Mouse (Mus musculus): Measurements from ENCODE around the gene Cped1. TPM values are rescaled to one million over a fixed set of nuclear protein-coding genes. Genes with fewer than 3 reads are reported as not detected.

Cped1 gene
- polyA plus RNA-seq, 2 experiments = 1.8 to 2.5 TPM

DNA sequence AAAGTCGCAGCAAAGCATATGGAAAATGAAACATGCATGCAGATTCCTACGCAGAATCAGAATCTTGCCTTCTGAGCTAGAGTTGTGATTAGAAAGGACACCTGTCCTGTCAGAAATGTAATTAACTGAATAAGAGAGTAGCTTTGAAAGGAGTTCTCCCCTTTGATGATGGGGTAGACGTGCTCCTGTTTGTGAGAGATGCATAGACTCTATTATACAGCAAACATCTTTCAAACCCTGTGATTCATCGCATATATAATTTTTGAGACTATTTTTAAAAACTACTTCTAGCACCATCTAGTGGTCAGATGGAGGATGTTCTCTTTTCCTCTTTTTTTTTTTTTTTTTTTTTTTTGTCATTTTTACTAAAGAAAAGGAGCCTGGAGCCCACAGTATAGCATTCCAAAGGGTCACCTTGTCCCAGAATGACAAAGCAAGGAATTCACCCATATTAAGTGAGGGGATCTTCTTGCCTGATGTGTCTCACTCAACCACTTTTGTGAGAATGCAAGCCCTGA is 85.7 kb downstream of the Cped1 start:
- 32% methylated on average over 4 of the region's 4 CpGs for WGBS (ENCODE audit: insufficient replicate concordance)
- Histone ChIP-seq H3K27me3 (ENCODE audit: control insufficient read depth, insufficient read depth, low read length) (no peaks in the 10 kb centered on the region), H3K36me3 (replicated peaks; ENCODE audit: control insufficient read depth, insufficient read depth, low read depth) (no peaks in the 10 kb centered on the region), H3K9me3 (ENCODE audit: control insufficient read depth, low read length) (no peaks in the 10 kb centered on the region), H3K4me1 (replicated peaks; ENCODE audit: control insufficient read depth in 2 of 2, insufficient read depth in 2 of 2, low read length in 1 of 2) (no peaks in the 10 kb centered on the region), H3K27ac (no peak overlapping the region), H3K9ac (replicated peaks) (no peak overlapping the region), H3K4me3 (ENCODE audit: insufficient read depth in 1 of 2, low read depth in 2 of 2, low read length in 2 of 2) (no peak overlapping the region), H3K4me2 (ENCODE audit: low read depth) (no peak overlapping the region)
- ATAC-seq (ENCODE audit: insufficient read depth) (no peak), DNase-seq (ENCODE audit: low read depth in 3 of 3, low spot score in 3 of 3) (no peak)
- no peak for TF ChIP-seq EP300 (IDR thresholded peaks at IDR 0.05; ENCODE audit: low read depth)

DNA sequence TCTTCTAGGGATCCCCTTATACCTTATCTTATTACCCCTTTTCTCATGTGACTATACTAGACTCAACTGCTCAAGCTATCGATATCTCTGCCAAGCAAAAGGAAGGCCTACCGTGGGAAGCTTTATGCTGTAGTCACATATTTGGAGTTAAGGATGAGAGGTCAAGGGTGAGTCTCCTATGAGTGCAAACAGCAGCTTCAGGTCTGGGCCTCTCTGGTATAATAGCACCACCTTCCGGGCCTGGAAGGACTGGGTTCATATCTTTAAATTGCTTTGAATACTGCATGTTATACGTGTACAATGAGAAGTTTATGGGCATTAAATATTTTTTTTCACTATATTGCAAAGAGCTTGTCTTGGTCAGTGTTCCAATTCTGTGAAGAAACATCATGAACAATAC is 87.0 kb downstream of the Cped1 start:
- WGBS (ENCODE audit: insufficient replicate concordance) = 51% methylated on average over 4 of the region's 4 CpGs
- H3K4me1 ChIP-seq (replicated peaks; ENCODE audit: control insufficient read depth in 2 of 2, insufficient read depth in 2 of 2, low read length in 1 of 2) = no peaks in the 10 kb centered on the region
- H3K36me3 ChIP-seq (replicated peaks; ENCODE audit: control insufficient read depth, insufficient read depth, low read depth) = no peaks in the 10 kb centered on the region
- ATAC-seq (ENCODE audit: insufficient read depth) (no peak), DNase-seq (ENCODE audit: low read depth in 3 of 3, low spot score in 3 of 3) (no peak)
- H3K4me2 ChIP-seq (ENCODE audit: low read depth) = no peak overlapping the region
- H3K4me3 ChIP-seq (ENCODE audit: insufficient read depth in 1 of 2, low read depth in 2 of 2, low read length in 2 of 2) = no peak overlapping the region
- no peak overlapping the region for H3K9ac ChIP-seq (replicated peaks)
- no peak for TF ChIP-seq CTCF (IDR thresholded peaks at IDR 0.05; ENCODE audit: low read depth)
- no peak for TF ChIP-seq EP300 (IDR thresholded peaks at IDR 0.05; ENCODE audit: low read depth)
- H3K9me3 ChIP-seq (ENCODE audit: control insufficient read depth, low read length) = no peaks in the 10 kb centered on the region
- no peak overlapping the region for H3K27ac ChIP-seq
- H3K27me3 ChIP-seq (ENCODE audit: control insufficient read depth, insufficient read depth, low read length) = no peaks in the 10 kb centered on the region

- DNase-seq (ENCODE audit: low read depth in 3 of 3, low spot score in 3 of 3) = no peak
- H3K27ac ChIP-seq = no peak overlapping the region
- no peaks in the 10 kb centered on the region for H3K27me3 ChIP-seq (ENCODE audit: control insufficient read depth, insufficient read depth, low read length)
- WGBS (ENCODE audit: insufficient replicate concordance) = 53% methylated on average over 5 of the region's 5 CpGs
- no peak overlapping the region for H3K4me2 ChIP-seq (ENCODE audit: low read depth)
- no peaks in the 10 kb centered on the region for H3K36me3 ChIP-seq (replicated peaks; ENCODE audit: control insufficient read depth, insufficient read depth, low read depth)
- no peak overlapping the region for H3K4me3 ChIP-seq (ENCODE audit: insufficient read depth in 1 of 2, low read depth in 2 of 2, low read length in 2 of 2)
- no peak for TF ChIP-seq CTCF (IDR thresholded peaks at IDR 0.05; ENCODE audit: low read depth)
- TF ChIP-seq EP300 (IDR thresholded peaks at IDR 0.05; ENCODE audit: low read depth) = no peak
- H3K9ac ChIP-seq (replicated peaks) = no peak overlapping the region
- ATAC-seq (ENCODE audit: insufficient read depth) = no peak
- no peaks in the 10 kb centered on the region for H3K4me1 ChIP-seq (replicated peaks; ENCODE audit: control insufficient read depth in 2 of 2, insufficient read depth in 2 of 2, low read length in 1 of 2)
- no peaks in the 10 kb centered on the region for H3K9me3 ChIP-seq (ENCODE audit: control insufficient read depth, low read length)
These were observed 88.7 kb downstream of the Cped1 start for GRCm38 (mm10) chr6:22074232-22075083.

DNA sequence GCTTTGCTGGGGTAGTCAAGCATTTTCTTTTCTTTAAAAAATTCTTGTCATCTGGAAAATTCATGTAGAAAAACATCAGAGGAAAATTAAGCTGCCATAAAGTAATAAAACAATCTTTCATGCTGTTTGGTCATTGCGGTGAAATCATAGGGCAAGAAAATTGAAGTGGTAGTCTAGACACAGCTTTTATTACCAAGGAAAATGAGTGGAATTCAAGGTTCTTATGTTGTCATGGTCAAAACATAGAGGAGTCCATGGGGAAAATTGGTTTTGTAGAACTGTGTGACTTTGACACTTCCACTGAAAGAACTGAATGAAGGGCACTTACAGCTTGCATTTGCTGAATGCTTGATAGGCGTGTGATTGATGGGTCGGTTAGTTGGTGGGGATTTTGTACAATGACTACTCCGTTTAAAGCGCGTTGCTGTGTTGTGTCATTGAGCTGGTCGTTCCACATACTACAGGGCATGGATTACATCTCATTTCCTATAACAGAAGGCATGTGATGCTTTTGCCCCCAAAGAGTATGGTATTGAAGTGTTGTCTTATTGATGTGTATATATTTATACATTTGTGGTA is 93.1 kb downstream of the Cped1 start:
- Histone ChIP-seq H3K4me1 (replicated peaks; ENCODE audit: control insufficient read depth in 2 of 2, insufficient read depth in 2 of 2, low read length in 1 of 2) (no peaks in the 10 kb centered on the region), H3K9me3 (ENCODE audit: control insufficient read depth, low read length) (no peaks in the 10 kb centered on the region), H3K9ac (replicated peaks) (no peak overlapping the region), H3K27me3 (ENCODE audit: control insufficient read depth, insufficient read depth, low read length) (no peaks in the 10 kb centered on the region), H3K4me3 (ENCODE audit: insufficient read depth in 1 of 2, low read depth in 2 of 2, low read length in 2 of 2) (no peak overlapping the region), H3K4me2 (ENCODE audit: low read depth) (no peak overlapping the region), H3K27ac (no peak overlapping the region), H3K36me3 (replicated peaks; ENCODE audit: control insufficient read depth, insufficient read depth, low read depth) (no peaks in the 10 kb centered on the region)
- no peak for DNase-seq (ENCODE audit: low read depth in 3 of 3, low spot score in 3 of 3)
- TF ChIP-seq EP300 (IDR thresholded peaks at IDR 0.05; ENCODE audit: low read depth) = no peak
- TF ChIP-seq CTCF (IDR thresholded peaks at IDR 0.05; ENCODE audit: low read depth) = no peak
- ATAC-seq (ENCODE audit: insufficient read depth) = no peak
- WGBS (ENCODE audit: insufficient replicate concordance) = 69% methylated on average over 7 of the region's 7 CpGs

DNA sequence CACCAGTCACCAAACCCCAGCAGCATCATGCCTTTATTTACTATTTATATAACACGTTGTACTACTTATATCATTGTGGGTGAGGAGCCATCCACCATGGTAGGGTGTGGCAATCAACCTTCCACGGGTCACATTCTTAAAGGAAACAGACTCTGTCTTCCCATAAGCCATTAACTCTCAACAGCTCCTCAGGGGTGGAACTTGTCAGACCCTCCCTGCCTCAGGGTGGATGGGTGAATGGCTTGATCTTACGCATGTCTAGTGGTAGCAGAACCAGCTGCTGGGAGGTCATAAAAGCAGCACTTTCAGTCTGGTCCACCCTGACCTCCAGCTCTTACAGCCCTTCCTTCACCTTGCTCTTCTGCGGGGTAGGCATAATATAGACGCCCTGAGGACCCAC is 100.3 kb downstream of the Cped1 start:
- no peaks in the 10 kb centered on the region for H3K36me3 ChIP-seq (replicated peaks; ENCODE audit: control insufficient read depth, insufficient read depth, low read depth)
- TF ChIP-seq EP300 (IDR thresholded peaks at IDR 0.05; ENCODE audit: low read depth) = no peak
- TF ChIP-seq CTCF (IDR thresholded peaks at IDR 0.05; ENCODE audit: low read depth) = no peak
- ATAC-seq (ENCODE audit: insufficient read depth) = no peak
- no peak for DNase-seq (ENCODE audit: low read depth in 3 of 3, low spot score in 3 of 3)
- H3K4me1 ChIP-seq (replicated peaks; ENCODE audit: control insufficient read depth in 2 of 2, insufficient read depth in 2 of 2, low read length in 1 of 2) = no peaks in the 10 kb centered on the region
- no peak overlapping the region for H3K9ac ChIP-seq (replicated peaks)
- H3K4me2 ChIP-seq (ENCODE audit: low read depth) = no peak overlapping the region
- 65% methylated on average over 5 of the region's 5 CpGs for WGBS (ENCODE audit: insufficient replicate concordance)
- H3K27me3 ChIP-seq (ENCODE audit: control insufficient read depth, insufficient read depth, low read length) = no peaks in the 10 kb centered on the region
- H3K9me3 ChIP-seq (ENCODE audit: control insufficient read depth, low read length) = no peaks in the 10 kb centered on the region
- H3K4me3 ChIP-seq (ENCODE audit: insufficient read depth in 1 of 2, low read depth in 2 of 2, low read length in 2 of 2) = no peak overlapping the region
- no peak overlapping the region for H3K27ac ChIP-seq
